Mouse (Mus musculus) ovary, postnatal 10 days (tissue): Measurements from ENCODE around the gene Tnfsfm13.
A peak's percentile ranks its signal among the peaks of the same experiment; 100 is the strongest.

Source experiments
- DNase-seq: peaks from one replicate; pipeline ENCODE4 v3.0.0; 2022; ENCODE audit warnings: low spot score

Gene Tnfsfm13

GRCm38 (mm10) chr11:69680136-69680855 lies 15.6 kb downstream of the Tnfsfm13 start:
- DNase-seq, result no peak

GRCm38 (mm10) chr11:69679144-69679543 lies 16.8 kb downstream of the Tnfsfm13 start:
- no peak for DNase-seq

GRCm38 (mm10) chr11:69672211-69672706 lies 23.6 kb downstream of the Tnfsfm13 start, which contains the start of gene Eif4a1:
Eif4a1 (minus strand) TSS chr11:69672423.
- peak; percentile 99 for DNase-seq

- DNase-seq, result no peak
Observed at GRCm38 (mm10) chr11:69671726-69672124, 24.2 kb downstream of the Tnfsfm13 start.

GRCm38 (mm10) chr11:69670786-69671725 lies 24.8 kb downstream of the Tnfsfm13 start:
- DNase-seq, result peak; percentile 75

GRCm38 (mm10) chr11:69666665-69667005 lies 29.3 kb downstream of the Tnfsfm13 start:
- no peak for DNase-seq

- DNase-seq, result no peak
Observed at GRCm38 (mm10) chr11:69665961-69666664, 29.8 kb downstream of the Tnfsfm13 start, which contains the start of gene Cd68. Cd68 (minus strand) TSS chr11:69666153.

- DNase-seq, result no peak
Observed at GRCm38 (mm10) chr11:69665457-69665960, 30.4 kb downstream of the Tnfsfm13 start.

GRCm38 (mm10) chr11:69664841-69665240 lies 31.1 kb downstream of the Tnfsfm13 start:
- DNase-seq, result no peak

GRCm38 (mm10) chr11:69663795-69664194 lies 32.1 kb downstream of the Tnfsfm13 start:
- DNase-seq, result no peak

- no peak for DNase-seq
Observed at GRCm38 (mm10) chr11:69662967-69663671, 32.8 kb downstream of the Tnfsfm13 start.

- DNase-seq, result peak; percentile 85
Observed at GRCm38 (mm10) chr11:69662213-69662966, 33.5 kb downstream of the Tnfsfm13 start, which contains the start of gene Mpdu1. Mpdu1 (minus strand) TSS chr11:69662642.

- no peak for DNase-seq
Observed at GRCm38 (mm10) chr11:69661221-69661881, 34.5 kb downstream of the Tnfsfm13 start.

- DNase-seq, result no peak
Observed at GRCm38 (mm10) chr11:69657462-69657881, 38.4 kb downstream of the Tnfsfm13 start.

- DNase-seq, result no peak
Observed at GRCm38 (mm10) chr11:69656617-69657461, 39.1 kb downstream of the Tnfsfm13 start.

- no peak for DNase-seq
Observed at GRCm38 (mm10) chr11:69656065-69656455, 39.8 kb downstream of the Tnfsfm13 start.

GRCm38 (mm10) chr11:69655264-69656064 lies 40.4 kb downstream of the Tnfsfm13 start, which contains the start of gene Sox15:
Sox15 (plus strand) TSS chr11:69655314.
- no peak for DNase-seq

GRCm38 (mm10) chr11:69654760-69655159 lies 41.1 kb downstream of the Tnfsfm13 start:
- DNase-seq, result no peak
